Mouse (Mus musculus): ENCODE results near the gene 1600002K03Rik.

DNA sequence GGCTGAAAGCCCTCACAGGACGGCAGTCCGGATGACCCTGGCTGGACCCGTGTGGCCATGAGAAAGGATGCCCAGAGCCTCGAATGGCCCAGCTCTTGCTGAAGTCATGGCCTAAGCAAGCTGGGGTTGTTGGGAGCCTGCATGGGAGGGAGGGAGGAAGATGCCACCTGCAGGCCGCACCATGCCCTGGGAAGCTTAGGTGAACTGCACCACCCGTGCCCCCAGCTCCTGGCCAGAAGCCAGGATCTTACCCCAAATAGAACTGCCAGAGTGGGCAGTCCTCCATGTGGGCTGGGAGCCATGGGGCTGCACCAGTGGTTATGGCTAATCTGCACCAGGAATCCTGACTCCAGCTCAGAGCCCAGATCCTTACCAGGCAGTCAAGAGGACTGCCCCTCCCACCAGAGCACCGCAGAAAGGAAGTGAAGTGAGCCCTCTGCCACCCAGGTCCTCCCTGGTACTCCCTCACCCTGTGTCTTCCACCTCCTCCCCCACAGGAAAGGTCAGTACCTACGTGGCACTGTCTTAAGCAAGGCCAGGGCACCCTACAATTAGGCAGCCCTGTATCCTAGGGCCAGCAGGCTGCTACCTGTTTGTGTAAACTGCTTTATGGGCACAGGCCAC lies 39.4 kb upstream of the 1600002K03Rik start:
- no peak for TF ChIP-seq POLR2A (IDR thresholded peaks at IDR 0.05; ENCODE audit: extremely low read depth, insufficient read depth, low read length)
- TF ChIP-seq CTCF (IDR thresholded peaks at IDR 0.05; ENCODE audit: extremely low read depth, insufficient read depth, low read length) = no peak
